Mouse (Mus musculus) cerebellum, adult 11 months (tissue): ENCODE data around the gene Akr1cl.
"Not testable (repeated sequence)": the region's sequence is repeated elsewhere in the genome, so short reads cannot be mapped to it uniquely, and the experiment has no call there.

Source experiments
- DNase-seq: peaks from one replicate; pipeline ENCODE4 v3.0.0; 2022

Akr1cl gene

DNA sequence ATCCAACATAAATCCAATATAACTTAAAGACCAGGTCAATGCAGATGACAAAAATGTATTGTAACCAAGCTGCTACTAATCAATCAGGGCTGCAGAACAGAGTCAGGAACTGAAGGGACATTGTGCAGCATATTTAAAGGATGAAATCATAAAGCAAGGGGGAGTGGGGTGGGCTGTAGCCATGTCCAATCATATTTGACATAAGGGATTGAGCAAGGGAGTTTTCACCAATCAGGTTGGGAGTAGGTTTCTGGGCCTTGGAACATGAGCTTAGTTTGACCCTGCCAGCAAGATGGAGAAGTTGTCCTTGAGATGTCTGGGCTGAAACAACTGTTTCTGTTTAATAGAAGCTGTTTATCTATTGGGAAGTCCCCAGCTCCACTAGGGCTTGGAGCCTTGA lies at the start of gene Akr1cl:
Gene Akr1cl, minus strand, starts transcription at position 119 of the 400 bp plus-strand sequence.
- DNase-seq, result no peak

DNA sequence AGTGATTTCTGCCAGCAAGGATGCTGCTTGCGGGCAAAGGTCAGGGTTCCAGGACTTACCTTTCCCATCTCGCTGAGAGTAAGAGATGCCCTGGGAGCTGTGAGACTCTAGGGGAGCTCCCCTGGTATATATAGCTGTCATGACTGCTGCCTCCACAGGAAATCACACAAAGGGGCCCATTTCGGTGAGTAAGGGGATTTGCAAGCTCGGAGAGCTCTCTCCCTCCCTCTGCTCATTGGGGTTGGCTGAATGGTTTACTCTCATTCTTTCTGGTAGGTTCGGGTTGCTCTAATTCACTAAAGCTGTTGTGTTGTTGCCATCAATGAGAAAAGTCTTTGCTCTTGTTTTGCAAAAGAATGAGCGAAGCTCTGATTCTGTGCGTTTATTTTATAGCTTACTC lies 49.6 kb upstream of the Akr1cl start, which contains the start of gene Crygb:
Gene Crygb, minus strand, starts transcription at position 101 of the 400 bp plus-strand sequence.
- DNase-seq, result no peak

GRCm38 (mm10) chr1:65075607-65076006 lies 43.0 kb upstream of the Akr1cl start:
- DNase-seq, result no peak

DNA sequence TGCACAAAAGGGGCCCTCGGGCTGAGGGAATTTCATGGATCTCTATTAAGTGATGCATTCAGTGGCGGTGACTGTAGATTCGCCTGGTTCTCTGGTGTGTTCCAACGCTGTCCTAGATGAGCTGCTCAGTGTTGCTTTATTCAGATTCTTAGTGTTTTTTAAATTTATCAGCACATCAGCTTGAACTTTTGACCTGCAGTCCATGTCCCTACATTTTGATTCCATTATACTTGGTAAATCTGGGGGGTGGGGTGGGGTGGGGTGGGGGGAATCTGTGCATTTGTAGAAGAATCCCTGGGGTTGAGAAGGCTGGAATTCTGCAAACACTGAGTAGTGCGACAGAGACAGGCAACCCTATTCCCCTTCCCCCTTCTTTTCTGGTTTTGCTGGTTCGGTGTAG lies 41.0 kb upstream of the Akr1cl start, which contains the start of gene Crygc:
Gene Crygc, minus strand, starts transcription at position 101 of the 400 bp plus-strand sequence.
- DNase-seq, result no peak

GRCm38 (mm10) chr1:65067842-65068241 lies 35.3 kb upstream of the Akr1cl start:
- DNase-seq, result no peak

DNA sequence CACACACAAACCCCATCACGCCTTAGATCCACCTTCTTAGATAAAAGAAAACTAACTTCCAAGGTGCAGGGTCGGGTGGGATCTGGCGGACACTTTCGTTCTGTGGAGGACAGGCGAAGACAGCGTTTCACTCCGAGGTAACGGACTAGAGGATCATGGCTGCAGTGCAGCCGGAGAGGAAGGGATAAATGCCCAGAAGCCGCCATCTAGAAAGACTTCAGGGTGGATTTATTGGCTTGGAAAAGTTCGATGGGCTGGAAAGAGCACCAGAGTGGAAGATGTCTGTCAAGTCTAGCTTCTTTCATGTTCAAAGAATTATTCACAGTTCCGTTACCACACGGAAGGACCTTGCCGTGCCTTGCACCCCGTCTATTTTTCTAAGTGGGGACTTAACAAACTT lies 31.6 kb upstream of the Akr1cl start:
- DNase-seq, result no peak

DNA sequence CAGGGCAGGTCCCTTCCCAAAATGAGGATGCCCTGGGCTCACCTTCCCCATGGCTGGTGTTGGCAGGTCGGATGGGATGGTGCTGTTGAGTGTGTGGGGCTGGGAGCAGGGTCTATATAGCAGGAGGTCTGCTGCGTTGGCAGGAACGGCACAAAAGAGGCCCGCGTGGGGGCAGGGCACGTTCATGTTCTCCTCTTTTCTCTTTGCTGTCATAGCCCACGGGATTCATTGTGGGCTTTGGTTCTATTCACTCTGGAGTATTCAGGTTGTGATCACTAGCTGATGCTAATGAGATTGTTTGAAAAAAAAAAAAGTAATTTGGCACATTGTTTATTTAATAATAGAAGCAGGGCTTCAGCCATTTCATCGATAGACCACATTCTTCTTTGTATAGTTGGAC lies 30.8 kb upstream of the Akr1cl start, which contains the start of gene Crygd:
Gene Crygd, minus strand, starts transcription at position 101 of the 400 bp plus-strand sequence.
- DNase-seq, result no peak

DNA sequence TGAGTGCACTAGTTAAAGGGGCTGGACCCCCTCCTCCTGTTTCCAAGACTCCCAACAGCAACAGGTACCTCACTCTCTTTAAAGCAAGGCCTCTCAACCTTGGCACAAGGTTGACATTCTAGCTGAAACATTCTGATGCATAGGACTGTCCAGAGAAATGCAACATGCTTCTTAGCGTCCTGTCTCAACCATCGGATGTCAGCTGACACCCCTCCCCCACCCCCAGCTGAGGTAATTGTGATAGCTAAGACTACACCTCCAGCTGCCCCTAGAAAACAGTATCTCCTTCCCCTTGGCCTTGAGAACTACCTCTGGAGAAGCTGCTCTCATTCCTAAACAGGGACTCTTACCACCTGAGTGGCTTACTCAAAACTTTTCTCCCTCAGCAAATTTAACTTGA lies 19.6 kb upstream of the Akr1cl start:
- DNase-seq, result no peak

DNA sequence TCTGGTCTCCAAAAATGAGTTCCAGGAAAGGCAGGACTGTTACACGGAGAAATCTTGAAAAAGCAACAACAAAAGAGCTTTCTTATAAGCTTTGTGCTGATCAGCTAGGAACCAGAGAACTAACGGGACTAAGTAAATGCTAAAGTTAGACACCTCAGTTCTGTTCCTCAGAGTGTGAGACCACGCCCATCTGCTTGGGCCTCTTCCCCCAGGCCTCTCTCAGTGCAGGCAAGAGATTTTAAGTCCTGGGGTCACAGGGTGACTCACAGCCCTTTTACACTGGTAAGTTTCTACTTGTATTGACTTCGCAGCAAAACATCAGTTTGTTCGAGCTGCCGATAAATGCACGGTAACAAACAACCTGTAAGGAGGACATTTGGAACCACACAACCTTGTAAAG lies 19.1 kb upstream of the Akr1cl start:
- no peak for DNase-seq

DNA sequence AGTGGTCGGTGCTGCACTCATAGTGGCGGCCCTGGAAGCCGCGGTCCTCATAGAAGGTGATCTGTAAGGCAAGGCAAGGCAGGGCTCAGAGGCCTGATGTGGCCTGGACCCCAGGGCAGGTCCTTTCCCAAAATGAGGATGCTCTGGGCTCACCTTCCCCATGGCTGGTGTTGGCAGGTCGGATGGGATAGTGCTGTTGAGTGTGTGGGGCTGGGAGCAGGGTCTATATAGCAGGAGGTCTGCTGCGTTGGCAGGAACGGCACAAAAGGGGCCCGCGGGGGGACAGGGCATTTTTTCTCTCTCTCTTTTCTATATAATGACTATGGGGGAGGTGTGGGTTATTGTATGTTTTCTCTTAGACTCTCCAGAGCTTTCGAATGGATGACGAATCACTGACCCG lies 18.4 kb upstream of the Akr1cl start, which contains the start of gene Cryge:
Gene Cryge, minus strand, starts transcription at position 198 of the 400 bp plus-strand sequence.
- DNase-seq, result not testable (repeated sequence)

GRCm38 (mm10) chr1:65048781-65049180 lies 16.2 kb upstream of the Akr1cl start:
- DNase-seq, result no peak

DNA sequence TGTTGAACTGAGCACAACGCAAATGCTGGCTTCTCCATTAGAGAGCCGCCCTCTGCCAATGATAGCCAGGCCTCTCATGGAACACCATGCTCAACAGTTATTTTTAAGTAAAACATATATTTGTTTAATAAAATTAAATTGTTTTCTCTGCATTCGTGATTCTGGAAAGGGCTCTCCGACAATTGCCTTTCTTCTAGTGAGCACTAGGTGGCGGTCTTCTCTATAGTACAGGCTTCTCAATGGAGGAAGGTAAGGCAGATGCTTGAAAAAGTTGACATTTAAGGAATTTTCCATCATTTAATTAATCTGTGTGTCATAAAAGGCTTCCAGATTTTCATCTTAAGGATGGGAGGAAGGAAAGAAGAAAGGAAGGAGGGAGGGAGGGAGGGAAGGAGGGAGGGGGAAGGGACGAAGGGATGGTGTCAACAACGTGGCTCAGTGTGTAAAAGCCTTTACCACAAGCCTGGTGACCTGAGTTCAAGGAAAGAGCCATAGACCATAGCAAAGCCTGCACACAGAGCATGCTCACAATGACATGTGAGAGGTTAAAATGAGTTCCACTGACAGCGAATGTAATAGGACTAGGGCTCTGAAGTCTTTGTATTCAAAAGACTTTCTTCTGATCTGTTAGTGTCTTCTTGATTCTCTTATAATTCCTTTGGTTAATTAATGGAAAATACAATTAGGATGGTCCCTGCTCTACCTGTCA lies 14.0 kb upstream of the Akr1cl start:
- no peak for DNase-seq

- DNase-seq, result no peak
Observed at GRCm38 (mm10) chr1:65043433-65043832, 10.9 kb upstream of the Akr1cl start.

DNA sequence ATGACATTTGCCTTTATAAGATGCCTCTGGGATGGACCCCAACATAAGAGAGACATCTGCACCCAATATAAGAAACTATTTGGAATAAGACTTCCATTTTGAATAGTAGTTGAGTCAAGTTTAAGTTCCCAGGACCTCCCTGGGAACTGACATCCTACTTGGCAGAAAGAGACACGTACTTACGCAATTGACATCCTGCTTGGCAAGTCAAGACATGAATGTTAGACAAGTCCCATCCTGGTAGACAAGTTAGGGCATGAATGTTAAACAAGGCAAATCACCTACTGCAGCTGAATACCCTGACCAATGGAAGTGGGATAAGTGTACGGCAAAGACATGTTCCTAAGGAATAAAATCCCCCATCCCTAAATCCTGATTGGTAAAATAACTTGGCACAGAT lies 9.3 kb upstream of the Akr1cl start:
- DNase-seq, result no peak

- no peak for DNase-seq
Observed at GRCm38 (mm10) chr1:65040806-65041205, 8.2 kb upstream of the Akr1cl start.

- DNase-seq, result no peak
Observed at GRCm38 (mm10) chr1:65039679-65040078, 7.1 kb upstream of the Akr1cl start.

DNA sequence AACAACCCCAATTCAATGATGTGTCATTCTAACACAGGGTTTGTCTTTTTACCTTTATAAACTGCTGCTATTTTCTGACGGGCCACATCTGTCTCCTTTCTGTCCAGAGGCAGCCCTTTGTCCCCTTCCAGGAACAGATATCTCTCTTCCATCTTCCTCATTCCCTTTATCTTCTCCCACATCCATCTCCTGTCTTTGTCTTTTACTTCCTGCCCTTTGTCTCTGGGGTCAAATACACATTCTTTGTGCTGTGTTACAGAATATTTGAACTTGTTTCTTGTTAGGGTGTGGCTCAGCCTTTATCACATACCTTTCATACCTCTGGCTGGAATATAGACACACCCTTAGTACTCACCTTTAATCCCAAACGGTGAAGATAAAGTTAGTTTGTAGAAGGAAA lies 5.0 kb upstream of the Akr1cl start:
- no peak for DNase-seq

- no peak for DNase-seq
Observed at GRCm38 (mm10) chr1:65035513-65035912, 3.0 kb upstream of the Akr1cl start.

DNA sequence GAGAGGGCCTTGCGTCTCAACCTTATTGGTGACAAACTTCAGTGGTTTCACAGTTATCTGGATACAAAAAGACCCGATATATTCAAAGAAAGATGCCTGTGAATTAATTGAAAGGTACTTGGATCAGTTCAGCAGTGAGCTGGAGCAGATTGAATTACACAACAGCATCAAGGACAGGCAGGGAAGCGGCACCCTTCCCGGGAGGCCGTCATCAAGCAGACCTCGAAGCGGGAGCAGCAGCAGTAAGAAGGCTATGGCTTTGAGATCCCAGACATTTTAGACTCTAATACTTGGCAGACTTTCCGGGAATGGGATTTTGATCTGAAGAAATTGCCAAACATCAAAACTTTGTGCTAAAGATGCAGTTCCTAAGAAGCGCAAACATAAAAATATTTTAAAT lies 4.4 kb downstream of the Akr1cl start:
- DNase-seq, result no peak

- no peak for DNase-seq
Observed at GRCm38 (mm10) chr1:65012726-65013125, 19.8 kb downstream of the Akr1cl start.

DNA sequence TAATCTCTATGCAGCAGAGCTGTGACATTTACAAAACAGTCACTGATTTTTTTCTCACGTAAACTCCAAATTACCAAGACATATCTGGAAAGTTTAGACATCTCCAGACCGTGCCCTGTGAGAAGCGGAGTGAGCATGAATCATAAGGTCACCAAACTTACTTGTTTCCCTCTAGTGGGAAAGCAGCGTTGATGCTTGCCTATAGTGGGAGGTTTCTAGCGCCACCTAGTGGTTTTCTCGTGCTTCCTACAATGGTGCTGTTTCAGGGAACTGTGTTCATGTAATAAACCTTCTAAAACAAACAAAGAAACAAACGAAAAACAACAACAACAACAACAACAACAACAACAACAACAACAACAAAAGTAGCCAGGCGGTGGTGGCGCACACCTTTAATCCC lies 22.4 kb downstream of the Akr1cl start:
- DNase-seq, result peak; percentile 44

DNA sequence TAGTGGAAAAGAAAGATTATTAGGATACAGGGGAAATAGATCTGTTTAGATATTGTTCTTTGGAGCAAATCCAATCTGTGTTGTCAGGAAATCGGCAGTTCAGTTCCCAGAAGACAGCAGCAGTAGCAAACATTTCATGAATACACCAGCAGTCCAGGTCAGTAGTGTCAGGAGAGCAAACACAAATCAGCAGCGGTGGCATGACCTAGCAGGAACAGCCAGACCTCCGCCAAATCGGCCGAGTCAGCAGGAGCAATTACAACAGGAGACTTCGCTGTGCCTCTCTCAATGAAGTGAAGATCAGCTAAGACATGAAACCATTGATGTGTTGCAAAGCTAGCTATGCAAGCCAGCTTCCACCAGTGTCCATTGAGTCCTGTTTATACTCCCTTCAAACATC lies 27.0 kb downstream of the Akr1cl start:
- no peak for DNase-seq

DNA sequence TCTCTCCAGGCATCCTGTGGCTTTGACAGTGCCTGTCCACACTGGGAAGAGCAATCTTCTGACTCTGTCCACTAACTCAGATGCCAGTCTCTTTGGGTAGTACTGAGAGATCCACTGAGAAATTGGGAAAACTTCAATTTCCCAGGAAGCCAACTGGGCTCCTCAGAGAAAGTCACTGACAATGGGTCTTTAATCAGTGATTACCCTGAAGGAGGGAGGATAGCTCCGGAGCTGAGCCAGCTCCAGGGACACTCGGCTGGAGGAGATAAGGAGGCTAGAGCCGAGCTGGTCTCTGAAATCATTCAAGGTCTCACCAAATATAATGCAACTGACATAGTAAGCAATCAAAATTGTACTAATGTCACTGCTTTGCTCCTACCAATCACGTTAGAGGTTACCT lies 28.0 kb downstream of the Akr1cl start:
- DNase-seq, result no peak

- peak; percentile 6 for DNase-seq
Observed at GRCm38 (mm10) chr1:64993206-64993605, 39.4 kb downstream of the Akr1cl start.

- DNase-seq, result no peak
Observed at GRCm38 (mm10) chr1:64988176-64988575, 44.4 kb downstream of the Akr1cl start.
